Mouse (Mus musculus) ES-E14 (cell line): ENCODE data around the gene 2610528J11Rik.

ENCODE experiments used
- CHD2 ChIP-seq: IDR thresholded peaks from 2 replicates; pipeline ENCODE4 v1.6.1; 2014; ENCODE audit warnings: mild to moderate bottlenecking, low read depth, low read length, inconsistent platforms
- HCFC1 ChIP-seq: IDR thresholded peaks from 2 replicates; pipeline ENCODE4 v1.6.1; 2012; ENCODE audit warnings: low read length, inconsistent platforms, borderline replicate concordance; ENCODE audit not compliant: insufficient read depth
- MAFK ChIP-seq: IDR thresholded peaks from 2 replicates; pipeline ENCODE4 v1.6.1; 2014; ENCODE audit warnings: mild to moderate bottlenecking, low read depth, low read length, inconsistent platforms; ENCODE audit not compliant: insufficient read depth
- ZC3H11A ChIP-seq: IDR thresholded peaks from 2 replicates; pipeline ENCODE4 v1.6.1; 2012; ENCODE audit warnings: low read depth, mild to moderate bottlenecking, inconsistent platforms, low read length, borderline replicate concordance
- ZNF384 ChIP-seq: IDR thresholded peaks from 2 replicates; pipeline ENCODE4 v1.6.1; 2012; ENCODE audit warnings: low read depth, low read length, inconsistent platforms

GRCm38 (mm10) chr4:118489717-118490132 is 37.1 kb upstream of the 2610528J11Rik start, which contains the start of gene Tie1:
- TF ChIP-seq CHD2 = no peak
- no peak for TF ChIP-seq ZNF384
- TF ChIP-seq MAFK = no peak
- no peak for TF ChIP-seq HCFC1
- no peak for TF ChIP-seq ZC3H11A
